Mouse (Mus musculus): Measurements from ENCODE around the gene Gdpd3. TPM values are rescaled to one million over a fixed set of nuclear protein-coding genes. Genes with fewer than 3 reads are reported as not detected.
A peak's percentile ranks its signal among the peaks of the same experiment; 100 is the strongest.
"Not testable (repeated sequence)": the region's sequence is repeated elsewhere in the genome, so short reads cannot be mapped to it uniquely, and the experiment has no call there.

The Gdpd3 gene
- polyA plus RNA-seq, 1 experiment from 2014 or later, result 3.1 TPM

GRCm38 (mm10) chr7:126779101-126779500 is 13.0 kb downstream of the Gdpd3 start:
- 92% methylated on average over 7 of the region's 7 CpGs for WGBS

GRCm38 (mm10) chr7:126779983-126780970 is 14.1 kb downstream of the Gdpd3 start:
- H3K4me1 ChIP-seq, result peaks cover 45% of the 10 kb centered on the region
- under 1% methylated on average over 21 of the region's 21 CpGs for WGBS
- H3K27me3 ChIP-seq, result no peaks in the 10 kb centered on the region
- H3K36me3 ChIP-seq, result peaks cover 23% of the 10 kb centered on the region
- H3K9ac ChIP-seq, result peak overlapping the region; percentile 73
- H3K9me3 ChIP-seq, result no peaks in the 10 kb centered on the region
- peak overlapping the region; percentile 47 for H3K4me3 ChIP-seq
- ATAC-seq (ENCODE audit: insufficient number of reproducible peaks, insufficient read depth, low FRiP score, low TSS enrichment, low read depth), result 0 out of 2 replicates have a peak, but pooled peaks have one; percentile 26
- peak overlapping the region; percentile 81 for H3K27ac ChIP-seq
- H3K4me2 ChIP-seq, result peak overlapping the region; percentile 87

More at GRCm38 (mm10) chr7:126779101-126779500, 13.0 kb downstream of the Gdpd3 start:
- H3K9me3 ChIP-seq; H3K27ac ChIP-seq; H3K27me3 ChIP-seq; ATAC-seq (ENCODE audit: insufficient number of reproducible peaks, insufficient read depth, low FRiP score, low TSS enrichment, low read depth); H3K9ac ChIP-seq; H3K4me3 ChIP-seq; H3K4me2 ChIP-seq: not testable (repeated sequence)
- H3K4me1 ChIP-seq, result peaks cover 47% of the 10 kb centered on the region
- peaks cover 11% of the 10 kb centered on the region for H3K36me3 ChIP-seq

GRCm38 (mm10) chr7:126780971-126781635 is 15.0 kb downstream of the Gdpd3 start, which contains the start of gene Tbx6:
Tbx6 (plus strand) TSS chr7:126781483.
- peaks cover 26% of the 10 kb centered on the region for H3K36me3 ChIP-seq
- WGBS, result 7% methylated on average over 22 of the region's 22 CpGs
- H3K27ac ChIP-seq, result peak within 1 kb of the TSS; percentile 81
- H3K9me3 ChIP-seq, result no peaks in the 10 kb centered on the region
- peak within 1 kb of the TSS; percentile 87 for H3K4me2 ChIP-seq
- H3K9ac ChIP-seq, result peak within 1 kb of the TSS; percentile 73
- peak within 1 kb of the TSS; percentile 47 for H3K4me3 ChIP-seq
- no peaks in the 10 kb centered on the region for H3K27me3 ChIP-seq
- ATAC-seq (ENCODE audit: insufficient number of reproducible peaks, insufficient read depth, low FRiP score, low TSS enrichment, low read depth), result no peak
- H3K4me1 ChIP-seq, result peaks cover 39% of the 10 kb centered on the region

GRCm38 (mm10) chr7:126781661-126782370 is 15.7 kb downstream of the Gdpd3 start:
- Histone ChIP-seq H3K4me2 (peak overlapping the region; percentile 87), H3K27ac (no peak overlapping the region), H3K36me3 (peaks cover 33% of the 10 kb centered on the region), H3K9me3 (no peaks in the 10 kb centered on the region), H3K4me1 (peaks cover 35% of the 10 kb centered on the region), H3K4me3 (peak overlapping the region; percentile 47), H3K9ac (peak overlapping the region; percentile 73), H3K27me3 (no peaks in the 10 kb centered on the region)
- WGBS, result 35% methylated on average over 11 of the region's 11 CpGs
- ATAC-seq (ENCODE audit: insufficient number of reproducible peaks, insufficient read depth, low FRiP score, low TSS enrichment, low read depth), result no peak

GRCm38 (mm10) chr7:126782693-126783092 is 16.6 kb downstream of the Gdpd3 start:
- Histone ChIP-seq H3K4me2 (no peak overlapping the region), H3K9ac (no peak overlapping the region), H3K27me3 (no peaks in the 10 kb centered on the region), H3K9me3 (no peaks in the 10 kb centered on the region), H3K4me1 (peaks cover 29% of the 10 kb centered on the region), H3K27ac (no peak overlapping the region; the same call in 1 of the 2 replicates), H3K36me3 (peaks cover 41% of the 10 kb centered on the region), H3K4me3 (no peak overlapping the region)
- 86% methylated on average over 13 of the region's 13 CpGs for WGBS
- no peak for ATAC-seq (ENCODE audit: insufficient number of reproducible peaks, insufficient read depth, low FRiP score, low TSS enrichment, low read depth)

GRCm38 (mm10) chr7:126784469-126784868 is 18.3 kb downstream of the Gdpd3 start:
- WGBS, result 89% methylated on average over 7 of the region's 7 CpGs
- Histone ChIP-seq H3K27me3 (no peaks in the 10 kb centered on the region), H3K9me3 (no peaks in the 10 kb centered on the region), H3K4me2 (no peak overlapping the region), H3K27ac (no peak overlapping the region), H3K4me1 (peaks cover 20% of the 10 kb centered on the region), H3K36me3 (peaks cover 59% of the 10 kb centered on the region), H3K9ac (no peak overlapping the region), H3K4me3 (no peak overlapping the region)
- ATAC-seq (ENCODE audit: insufficient number of reproducible peaks, insufficient read depth, low FRiP score, low TSS enrichment, low read depth), result no peak

- H3K9ac ChIP-seq, result no peak overlapping the region
- no peak overlapping the region for H3K4me3 ChIP-seq
- WGBS, result 90% methylated on average over 4 of the region's 4 CpGs
- no peak for ATAC-seq (ENCODE audit: insufficient number of reproducible peaks, insufficient read depth, low FRiP score, low TSS enrichment, low read depth)
- H3K36me3 ChIP-seq, result peaks cover 65% of the 10 kb centered on the region
- no peaks in the 10 kb centered on the region for H3K9me3 ChIP-seq
- peaks cover 18% of the 10 kb centered on the region for H3K4me1 ChIP-seq
- H3K4me2 ChIP-seq, result no peak overlapping the region
- no peak overlapping the region for H3K27ac ChIP-seq
- H3K27me3 ChIP-seq, result no peaks in the 10 kb centered on the region
Observed at GRCm38 (mm10) chr7:126785056-126785455, 18.9 kb downstream of the Gdpd3 start.

- Histone ChIP-seq H3K36me3 (peaks cover 74% of the 10 kb centered on the region), H3K4me3 (no peak overlapping the region), H3K27me3 (no peaks in the 10 kb centered on the region), H3K27ac (no peak overlapping the region), H3K4me2 (no peak overlapping the region), H3K9me3 (no peaks in the 10 kb centered on the region), H3K9ac (no peak overlapping the region), H3K4me1 (peaks cover 21% of the 10 kb centered on the region)
- 89% methylated on average over 14 of the region's 14 CpGs for WGBS
- no peak for ATAC-seq (ENCODE audit: insufficient number of reproducible peaks, insufficient read depth, low FRiP score, low TSS enrichment, low read depth)
Observed at GRCm38 (mm10) chr7:126786142-126786541, 20.0 kb downstream of the Gdpd3 start.

GRCm38 (mm10) chr7:126789141-126789540 is 23.0 kb downstream of the Gdpd3 start:
- Histone ChIP-seq H3K9ac (0 out of 2 replicates have a peak overlapping the region, but pooled peaks have one; percentile 16), H3K9me3 (no peaks in the 10 kb centered on the region), H3K4me2 (no peak overlapping the region), H3K27me3 (no peaks in the 10 kb centered on the region), H3K4me1 (peaks cover 23% of the 10 kb centered on the region), H3K36me3 (peaks cover 67% of the 10 kb centered on the region), H3K4me3 (no peak overlapping the region), H3K27ac (no peak overlapping the region)
- no peak for ATAC-seq (ENCODE audit: insufficient number of reproducible peaks, insufficient read depth, low FRiP score, low TSS enrichment, low read depth)
- WGBS, result 86% methylated on average over 4 of the region's 4 CpGs

GRCm38 (mm10) chr7:126791851-126792720 is 26.0 kb downstream of the Gdpd3 start, which contains the start of gene Ppp4c:
Ppp4c (minus strand) TSS chr7:126792496.
- H3K4me2 ChIP-seq, result peak within 1 kb of the TSS; percentile 74
- peak within 1 kb of the TSS; percentile 97 for H3K27ac ChIP-seq
- peak; percentile 92 for ATAC-seq (ENCODE audit: insufficient number of reproducible peaks, insufficient read depth, low FRiP score, low TSS enrichment, low read depth)
- under 1% methylated on average over 76 of the region's 83 CpGs for WGBS
- H3K4me3 ChIP-seq, result peak within 1 kb of the TSS; percentile 94
- peaks cover 33% of the 10 kb centered on the region for H3K4me1 ChIP-seq
- no peaks in the 10 kb centered on the region for H3K27me3 ChIP-seq
- H3K9ac ChIP-seq, result peak within 1 kb of the TSS; percentile 96
- H3K9me3 ChIP-seq, result no peaks in the 10 kb centered on the region
- H3K36me3 ChIP-seq, result peaks cover 66% of the 10 kb centered on the region

Measured in embryonic facial prominence, embryonic 13.5 days (tissue).